Mouse (Mus musculus) stomach, embryonic 15.5 days (tissue): ENCODE measurements around the gene Ripor1. TPM values are rescaled to one million over a fixed set of nuclear protein-coding genes. Genes with fewer than 3 reads are reported as not detected.

Experiments
- microRNA counts: library from miRNA; unstranded; fragments of <30 nt; microRNA quantifications from one replicate; lab custom pipeline; 2016
- microRNA-seq: library from miRNA; unstranded; fragments of <30 nt; microRNA quantifications from one replicate; pipeline ENCODE4, GENCODE M21; 2016
- polyA plus RNA-seq: library from polyadenylated mRNA; unstranded; fragments of >200 nt; fragmentation: Nextera tagmentation; extraction: Ambion mirVana; gene quantifications from 2 replicates; pipeline ENCODE4 v1.2.1, GENCODE M21; 2015

Ripor1 gene
- polyA plus RNA-seq, 1 experiment from 2014 or later, result 21.0 TPM

MicroRNAs encoded within 50 kb of the gene (microRNA counts, 519-probe panel; counts per million panel counts)
- 2,304 counts per million, percentile 43 among the panel's probes with 10 or more counts for microRNA mmu-miR-1966 (lab: Ali Mortazavi, UCI)

Small RNA genes within 50 kb of the gene (microRNA-seq; reads per million reads assigned to microRNA genes)
- gene Mir1966, result not detected

Other genes starting within 250 kb of the Ripor1 start
- gene Plekhg4, start 232.0 kb upstream of the Ripor1 start, polyA plus RNA-seq, result 0.21 and 0.30 TPM in 2 replicates
- gene Kctd19, start 191.8 kb upstream of the Ripor1 start, polyA plus RNA-seq, result not detected in 2 replicates
- 0.09 TPM in 1 of 2 replicates, not detected in the other for gene Lrrc36, start 191.7 kb upstream of the Ripor1 start, polyA plus RNA-seq
- 44.7 and 45.5 TPM in 2 replicates for gene Tppp3, start 133.7 kb upstream of the Ripor1 start, polyA plus RNA-seq
- 32.2 and 34.7 TPM in 2 replicates for gene Zdhhc1, start 108.4 kb upstream of the Ripor1 start, polyA plus RNA-seq
- 2.5 and 2.7 TPM in 2 replicates for gene Hsd11b2, start 86.5 kb upstream of the Ripor1 start, polyA plus RNA-seq
- 73.2 and 75.8 TPM in 2 replicates for gene Atp6v0d1, start 39.2 kb upstream of the Ripor1 start, polyA plus RNA-seq
- gene Ctcf, start 31.3 kb downstream of the Ripor1 start, polyA plus RNA-seq, result 109 and 112 TPM in 2 replicates
- gene Agrp, start 32.1 kb downstream of the Ripor1 start, polyA plus RNA-seq, result 0.77 and 1.1 TPM in 2 replicates
- 1.2 and 1.4 TPM in 2 replicates for gene Carmil2, start 81.0 kb downstream of the Ripor1 start, polyA plus RNA-seq
- 45.0 and 52.8 TPM in 2 replicates for gene Acd, start 95.8 kb downstream of the Ripor1 start, polyA plus RNA-seq
- gene Pard6a, start 95.9 kb downstream of the Ripor1 start, polyA plus RNA-seq, result 14.9 and 15.0 TPM in 2 replicates
- gene 4933405L10Rik, start 102.4 kb downstream of the Ripor1 start, polyA plus RNA-seq, result 0.19 TPM in 1 of 2 replicates, not detected in the other
- gene Enkd1, start 103.0 kb downstream of the Ripor1 start, polyA plus RNA-seq, result 18.0 and 18.1 TPM in 2 replicates
- gene Gfod2, start 153.4 kb downstream of the Ripor1 start, polyA plus RNA-seq, result 16.0 and 16.2 TPM in 2 replicates
- gene Ranbp10, start 222.1 kb downstream of the Ripor1 start, polyA plus RNA-seq, result 13.1 and 13.4 TPM in 2 replicates
- gene Tsnaxip1, start 222.5 kb downstream of the Ripor1 start, polyA plus RNA-seq, result not detected in 2 replicates
- 38.0 and 41.2 TPM in 2 replicates for gene Cenpt, start 248.0 kb downstream of the Ripor1 start, polyA plus RNA-seq
- gene Thap11, start 249.9 kb downstream of the Ripor1 start, polyA plus RNA-seq, result 61.6 and 63.3 TPM in 2 replicates